Mouse (Mus musculus): Measurements from ENCODE around the gene Fhl3.

DNA sequence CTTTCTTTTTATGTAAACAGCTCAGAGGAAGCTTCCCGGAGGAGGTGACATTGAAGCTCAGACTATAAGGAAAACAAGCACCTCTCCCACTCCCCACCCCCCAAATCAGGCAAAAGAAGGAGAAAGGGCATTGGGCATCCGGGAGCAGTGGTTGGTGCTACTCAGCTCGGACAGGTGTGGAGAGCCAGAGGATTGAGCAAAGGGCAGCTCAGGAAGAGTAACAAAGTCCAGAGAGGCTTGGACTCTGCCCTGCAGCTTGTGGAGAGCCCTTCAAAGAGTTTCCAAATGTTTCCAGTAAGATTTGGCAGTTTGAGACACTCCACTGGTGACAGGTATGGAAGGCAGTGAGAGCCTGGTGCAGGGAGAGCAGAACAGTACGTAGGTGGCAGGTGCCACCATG, 47.4 kb downstream of the Fhl3 start:
- TF ChIP-seq CHD2 (IDR thresholded peaks at IDR 0.05; ENCODE audit: low read depth, low read length) (no peak), ZC3H11A (IDR thresholded peaks at IDR 0.05; ENCODE audit: borderline replicate concordance, low read depth, low read length) (no peak), MAFK (IDR thresholded peaks at IDR 0.05; ENCODE audit: insufficient read depth, low read depth, low read length) (no peak), ZNF384 (IDR thresholded peaks at IDR 0.05; ENCODE audit: low read depth, low read length) (no peak), HCFC1 (IDR thresholded peaks at IDR 0.05; ENCODE audit: borderline replicate concordance, insufficient read depth, low read length) (no peak)
